Mouse (Mus musculus): ENCODE measurements around the gene Hivep3.

GRCm38 (mm10) chr4:119845596-119846161 lies 112.1 kb downstream of the Hivep3 start:
- TF ChIP-seq CTCF (IDR thresholded peaks at IDR 0.05; ENCODE audit: control insufficient read depth, insufficient read depth, insufficient read length) = no peak
- no peak for TF ChIP-seq USF1 (IDR thresholded peaks at IDR 0.05; ENCODE audit: low read depth)
- TF ChIP-seq MAX (IDR thresholded peaks at IDR 0.05) = no peak
